Mouse (Mus musculus) kidney, adult 2 months (tissue): ENCODE results near the gene Fam187b. TPM values are rescaled to one million over a fixed set of nuclear protein-coding genes. Genes with fewer than 3 reads are reported as not detected.

Experiments
- DNase-seq: peaks from one replicate; pipeline ENCODE4 v3.0.0; 2021
- H3K27ac ChIP-seq: fragments of 200-500 bp; 2 replicates; pipeline ENCODE4 v1.5.1; 2012; ENCODE audit warnings: low read depth, low read length, control low read depth, inconsistent platforms; ENCODE audit not compliant: insufficient read depth
- H3K27me3 ChIP-seq: fragments of 200-500 bp; replicated peaks from 2 replicates; pipeline ENCODE4 v1.6.1; 2012; ENCODE audit warnings: mild to moderate bottlenecking, moderate library complexity, low read length, inconsistent platforms; ENCODE audit not compliant: control insufficient read depth, insufficient read depth
- H3K36me3 ChIP-seq: fragments of 200-500 bp; 2 replicates; pipeline ENCODE4 v1.6.1; 2012; ENCODE audit warnings: mild to moderate bottlenecking, moderate library complexity, low read length, inconsistent platforms; ENCODE audit not compliant: control insufficient read depth, insufficient read depth
- H3K4me1 ChIP-seq: fragments of 200-500 bp; 2 replicates; pipeline ENCODE4 v1.6.1; 2011; ENCODE audit warnings: low read length; ENCODE audit not compliant: control insufficient read depth, insufficient read depth
- H3K4me3 ChIP-seq: fragments of 200-500 bp; 2 replicates; pipeline ENCODE4 v1.5.1; 2011; ENCODE audit warnings: mild to moderate bottlenecking, low read depth, low read length, control low read depth; ENCODE audit not compliant: insufficient read depth
- CTCF ChIP-seq: fragments of 200-500 bp; conservative IDR thresholded peaks from 2 replicates; pipeline ENCODE4 v1.5.1; 2011; ENCODE audit warnings: low read depth, mild to moderate bottlenecking, control low read depth, low read length, moderate library complexity, mixed read lengths; ENCODE audit not compliant: insufficient read depth, insufficient read length
- POLR2A ChIP-seq: fragments of 200-500 bp; IDR thresholded peaks from one replicate; pipeline ENCODE4 v1.6.1; 2011; ENCODE audit warnings: low read depth, low read length, control low read depth
- WGBS: fragments of 180-500 bp; shearing (Covaris S2); methylation state at CpG from one replicate; pipeline ENCODE4 v1.1.7; 2018; 5-methylcytosine and 5-hydroxymethylcytosine counted together
- polyA plus RNA-seq: library from polyadenylated mRNA; depleted of rRNA; stranded (reverse); fragments of >200 nt; gene quantifications from 2 replicates; pipeline ENCODE4 v1.2.3, GENCODE M21; 2012

Gene Fam187b
- polyA plus RNA-seq, 1 experiment: 9.1 TPM

DNA sequence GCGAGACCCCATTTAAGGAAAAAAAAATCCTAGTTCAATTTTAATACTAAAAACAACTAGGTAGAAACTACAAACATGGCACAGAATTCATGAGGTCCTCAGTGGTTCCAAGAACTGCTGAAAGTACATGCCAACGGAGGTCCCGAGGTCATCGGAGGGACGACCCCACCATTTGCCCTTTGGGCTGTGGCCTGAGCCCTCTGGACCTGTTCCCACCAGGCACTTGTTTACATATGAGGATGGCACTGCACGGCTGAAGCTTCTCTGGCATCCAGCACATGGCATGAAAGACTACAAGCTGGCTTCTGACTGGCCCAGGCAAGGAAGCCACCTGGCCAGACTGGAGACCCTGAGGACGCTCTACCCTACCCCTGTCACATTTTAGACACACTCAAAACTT lies 9.2 kb upstream of the Fam187b start:
- peak; percentile 43 for DNase-seq
- Histone ChIP-seq H3K36me3 (no peaks in the 10 kb centered on the region), H3K4me3 (no peak overlapping the region), H3K4me1 (no peaks in the 10 kb centered on the region), H3K27ac (no peak overlapping the region), H3K27me3 (no peaks in the 10 kb centered on the region)
- no peak for TF ChIP-seq POLR2A
- no peak for TF ChIP-seq CTCF
- WGBS: 79% methylated on average over 7 of the region's 7 CpGs

DNA sequence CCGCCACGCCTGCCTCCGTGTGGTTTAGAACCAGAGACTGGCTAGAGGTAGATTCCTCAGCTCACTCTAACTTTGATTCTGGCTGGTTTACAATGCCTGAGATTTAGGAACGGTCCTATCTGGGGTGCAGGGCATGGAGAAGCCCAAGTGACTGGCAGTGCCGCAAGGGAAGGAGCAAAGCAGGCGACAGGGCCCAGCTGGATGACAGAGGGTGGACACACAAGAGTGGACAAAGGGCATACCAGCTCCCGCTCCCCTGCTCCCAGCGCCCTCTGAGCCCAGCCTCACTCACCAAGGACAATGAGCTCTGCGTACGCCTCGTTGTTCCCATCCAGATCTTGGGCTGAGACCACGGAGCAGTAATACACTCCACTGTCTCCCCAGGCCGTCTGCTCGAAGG lies 7.9 kb upstream of the Fam187b start:
- 80% methylated on average over 14 of the region's 14 CpGs for WGBS
- no peak overlapping the region for H3K4me3 ChIP-seq

DNA sequence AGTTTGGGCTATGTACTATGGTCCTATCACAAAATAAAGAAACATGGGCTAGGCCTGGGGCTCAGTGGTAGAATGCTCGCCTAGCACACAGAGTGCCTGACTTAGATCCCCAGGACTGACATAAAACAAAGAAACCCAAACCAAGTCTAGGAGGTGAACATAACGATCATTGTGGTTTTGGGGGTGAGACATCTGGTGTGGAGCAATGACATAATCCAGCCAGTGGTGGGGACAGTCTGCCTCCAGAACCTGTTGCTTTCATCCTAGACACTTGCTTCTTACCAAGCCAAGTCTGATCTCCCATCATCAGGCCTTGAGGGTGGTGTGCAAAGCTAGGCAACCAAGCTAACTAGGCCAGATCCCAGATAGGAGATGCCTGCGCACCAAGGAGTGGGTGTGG lies 6.9 kb upstream of the Fam187b start:
- Histone ChIP-seq H3K27me3 (no peaks in the 10 kb centered on the region), H3K27ac (no peak overlapping the region), H3K36me3 (no peaks in the 10 kb centered on the region), H3K4me1 (no peaks in the 10 kb centered on the region), H3K4me3 (no peak overlapping the region)
- WGBS: 87% methylated on average over 3 of the region's 3 CpGs
- TF ChIP-seq CTCF: no peak
- no peak for DNase-seq

More for the DNA sequence above, 7.9 kb upstream of the Fam187b start:
- no peak for DNase-seq
- H3K27me3 ChIP-seq: no peaks in the 10 kb centered on the region
- H3K36me3 ChIP-seq: no peaks in the 10 kb centered on the region
- TF ChIP-seq POLR2A (no peak), CTCF (no peak)
- H3K4me1 ChIP-seq: no peaks in the 10 kb centered on the region
- no peak overlapping the region for H3K27ac ChIP-seq

DNA sequence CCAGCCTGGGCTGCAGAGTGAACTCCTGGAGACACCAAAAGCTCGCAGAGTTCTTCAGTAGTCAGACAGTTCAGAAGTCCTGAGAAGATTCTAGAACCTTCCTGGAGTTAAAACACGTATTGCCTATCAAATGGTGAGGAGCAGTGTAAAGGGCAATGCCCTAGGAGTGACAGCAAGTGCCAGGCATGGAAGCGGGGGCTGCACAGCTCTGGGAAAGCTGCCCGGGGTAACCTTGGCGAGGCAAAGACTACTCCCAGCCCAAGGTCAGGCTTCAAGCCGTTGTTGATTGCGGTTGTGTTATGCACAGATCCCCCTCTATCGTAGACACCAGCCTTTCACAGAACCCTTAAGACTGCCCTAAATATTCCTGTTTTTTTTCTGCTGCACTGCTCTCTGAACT lies 5.0 kb upstream of the Fam187b start:
- 81% methylated on average over 8 of the region's 8 CpGs for WGBS
- DNase-seq: no peak
- no peak overlapping the region for H3K27ac ChIP-seq
- TF ChIP-seq POLR2A (no peak), CTCF (no peak)
- no peaks in the 10 kb centered on the region for H3K27me3 ChIP-seq
- no peaks in the 10 kb centered on the region for H3K36me3 ChIP-seq
- peaks cover 6% of the 10 kb centered on the region; the same call in 1 of the 2 replicates for H3K4me1 ChIP-seq
- no peak overlapping the region for H3K4me3 ChIP-seq

DNA sequence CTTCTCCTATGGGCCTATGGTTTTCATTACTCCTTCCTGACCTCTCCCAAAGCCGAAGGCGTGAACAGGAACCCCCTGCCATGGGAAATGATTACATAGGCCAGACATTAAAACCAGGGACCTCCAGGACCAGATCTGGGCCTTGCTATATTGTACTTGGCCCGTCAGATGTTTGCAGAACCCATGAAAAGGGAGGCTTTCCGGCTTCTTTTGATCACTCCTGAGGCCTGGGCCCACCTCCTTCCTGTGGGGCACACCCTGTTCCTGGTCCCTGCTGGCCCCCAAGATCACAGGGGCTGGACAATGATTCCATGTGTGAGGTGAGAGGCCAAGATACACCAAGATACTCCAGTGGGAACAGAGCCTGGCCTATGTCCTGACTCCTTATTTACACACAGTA lies 4.4 kb upstream of the Fam187b start:
- TF ChIP-seq CTCF (no peak), POLR2A (no peak)
- H3K27me3 ChIP-seq: no peaks in the 10 kb centered on the region
- peaks cover 6% of the 10 kb centered on the region; the same call in 1 of the 2 replicates for H3K4me1 ChIP-seq
- 82% methylated on average over 4 of the region's 4 CpGs for WGBS
- no peak for DNase-seq
- H3K36me3 ChIP-seq: no peaks in the 10 kb centered on the region
- H3K27ac ChIP-seq: no peak overlapping the region
- H3K4me3 ChIP-seq: no peak overlapping the region

DNA sequence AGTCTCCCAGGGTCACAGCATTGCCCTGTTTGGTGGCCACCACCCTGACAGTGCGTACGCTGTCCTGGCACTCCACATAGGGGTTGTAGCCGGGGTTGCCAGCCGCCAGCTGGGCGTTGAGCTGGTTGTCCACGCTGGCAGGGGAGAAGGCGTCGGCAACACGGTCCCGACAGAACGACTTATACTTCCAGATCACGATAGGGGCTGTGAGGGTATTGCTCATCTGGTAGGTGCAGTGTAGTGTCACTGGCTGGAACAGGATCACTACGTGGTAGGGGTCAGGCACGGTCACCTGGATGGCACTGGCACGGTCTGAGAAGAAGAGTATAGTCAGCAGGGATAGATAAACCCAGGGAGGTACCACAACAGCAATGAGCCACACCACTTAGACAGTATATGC lies 1.7 kb upstream of the Fam187b start:
- Histone ChIP-seq H3K27ac (no peak overlapping the region), H3K27me3 (no peaks in the 10 kb centered on the region), H3K36me3 (no peaks in the 10 kb centered on the region), H3K4me1 (peaks cover 8% of the 10 kb centered on the region; the same call in 1 of the 2 replicates), H3K4me3 (no peak overlapping the region)
- no peak for TF ChIP-seq POLR2A
- TF ChIP-seq CTCF: no peak
- no peak for DNase-seq
- 87% methylated on average over 15 of the region's 15 CpGs for WGBS

DNA sequence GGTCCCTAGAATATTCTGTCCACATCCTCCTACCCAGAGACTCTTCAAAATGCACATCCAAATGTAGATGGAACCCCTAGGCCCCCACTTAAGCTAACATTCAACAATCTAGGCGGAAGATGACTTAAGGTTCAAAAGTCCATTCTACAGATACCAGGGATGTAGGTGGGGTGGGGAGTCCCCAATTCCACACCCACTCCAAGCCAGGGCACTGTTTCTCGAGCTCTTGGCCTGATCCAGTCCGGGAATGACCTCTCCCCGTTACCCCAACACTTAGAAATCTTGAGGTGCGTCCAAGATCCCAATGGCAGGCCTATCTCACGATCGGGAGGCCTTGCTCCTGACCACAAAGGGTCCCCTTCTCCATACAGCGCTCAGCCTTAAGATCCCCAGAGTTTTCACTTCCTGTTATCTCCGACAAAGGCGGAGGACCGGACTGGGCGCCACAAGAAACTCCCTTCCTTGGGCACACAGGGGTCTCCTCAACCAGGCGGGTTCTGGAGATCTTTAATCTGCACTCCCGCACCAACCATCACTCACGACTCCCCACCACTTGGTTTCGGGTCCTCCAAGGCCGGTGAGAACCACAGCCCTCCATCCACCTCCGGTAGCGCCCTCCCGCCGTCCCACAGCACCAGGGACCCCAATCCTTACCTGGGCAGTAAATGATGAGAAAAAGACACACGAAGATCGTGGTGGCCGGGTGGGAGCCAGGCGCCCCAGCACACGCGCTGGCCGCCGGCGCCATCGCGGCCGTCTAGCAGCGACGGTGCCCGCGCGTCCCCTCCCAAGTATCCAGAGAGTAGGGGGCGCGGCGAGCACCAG lies 952 bp upstream of the Fam187b start:
- 6% methylated on average over 41 of the region's 41 CpGs for WGBS
- peak overlapping the region; percentile 58 for H3K4me3 ChIP-seq
- peak overlapping the region; percentile 49 for H3K27ac ChIP-seq
- no peak for DNase-seq
- peaks cover 8% of the 10 kb centered on the region; the same call in 1 of the 2 replicates for H3K4me1 ChIP-seq
- no peaks in the 10 kb centered on the region for H3K36me3 ChIP-seq
- TF ChIP-seq POLR2A (no peak), CTCF (no peak)
- H3K27me3 ChIP-seq: no peaks in the 10 kb centered on the region
